Mouse (Mus musculus): ENCODE measurements around the gene Apol7e.

GRCm38 (mm10) chr15:77750461-77750860 lies 51.8 kb downstream of the Apol7e start:
- no peak for TF ChIP-seq GATA1 (IDR thresholded peaks at IDR 0.05; ENCODE audit: borderline replicate concordance, low read length)
- no peak for TF ChIP-seq FLI1 (IDR thresholded peaks at IDR 0.05; ENCODE audit: low read length)
